Mouse (Mus musculus) erythroblast, embryonic 14.5 days (primary cell): ENCODE measurements at regions not wholly inside any gene's neighbourhood (a gene's known extent, or its start where the extent isn't known, plus 50 kb on each side); places are given as distances from the start of the nearest gene placed in this dataset.

Source experiments
- GATA1 ChIP-seq: IDR thresholded peaks from 2 replicates; pipeline ENCODE4 v1.6.1; 2012; ENCODE audit warnings: low read length, inconsistent platforms, mixed read lengths
- TAL1 ChIP-seq: IDR thresholded peaks from 3 replicates; pipeline ENCODE4 v1.6.1; 2012; ENCODE audit warnings: low read length, inconsistent platforms, mixed read lengths

- TF ChIP-seq GATA1: no peak
- TF ChIP-seq TAL1: no peak
These were observed 266.8 kb upstream of the Zfp637 start for GRCm38 (mm10) chr6:117574146-117574545.
